Mouse (Mus musculus) heart, embryonic 11.5 days (tissue): ENCODE results near the gene Edn2. TPM values are rescaled to one million over a fixed set of nuclear protein-coding genes. Genes with fewer than 3 reads are reported as not detected.

Experiments
- ATAC-seq: fragments of 200-750 bp; cut with Nextera tagmentation; replicated peaks from 2 replicates; pipeline ENCODE4 v1.8.0; 2017; ENCODE audit warnings: moderate library complexity; ENCODE audit not compliant: insufficient number of reproducible peaks, low FRiP score, low TSS enrichment
- H3K27ac ChIP-seq: fragments of 300-500 bp; sonication (generic); 2 replicates; pipeline ENCODE4 v1.5.1; 2014; ENCODE audit warnings: mild to moderate bottlenecking, low read depth, low read length
- H3K27me3 ChIP-seq: fragments of 300-500 bp; sonication (generic); 2 replicates; pipeline ENCODE4 v1.6.1; 2014; ENCODE audit warnings: mild to moderate bottlenecking, low read length, mixed read lengths; ENCODE audit not compliant: control insufficient read depth, insufficient read depth
- H3K36me3 ChIP-seq: fragments of 300-500 bp; sonication (generic); 2 replicates; pipeline ENCODE4 v1.6.1; 2014; ENCODE audit warnings: mild to moderate bottlenecking, low read length, moderate library complexity, mixed read lengths; ENCODE audit not compliant: control insufficient read depth, insufficient read depth
- H3K4me1 ChIP-seq: fragments of 300-500 bp; sonication (generic); 2 replicates; pipeline ENCODE4 v1.6.1; 2014; ENCODE audit warnings: low read length; ENCODE audit not compliant: control insufficient read depth, insufficient read depth
- H3K4me2 ChIP-seq: fragments of 300-500 bp; sonication (generic); 2 replicates; pipeline ENCODE4 v1.6.1; 2014; ENCODE audit warnings: mild to moderate bottlenecking, moderate library complexity
- H3K4me3 ChIP-seq: fragments of 300-500 bp; sonication (generic); 2 replicates; pipeline ENCODE4 v1.5.1; 2014; ENCODE audit warnings: low read depth, low read length
- H3K9ac ChIP-seq: fragments of 300-500 bp; sonication (generic); 2 replicates; pipeline ENCODE4 v1.6.1; 2014; ENCODE audit warnings: mild to moderate bottlenecking, low read depth, low read length, moderate library complexity
- H3K9me3 ChIP-seq: fragments of 300-500 bp; sonication (generic); replicated peaks from 2 replicates; pipeline ENCODE4 v1.6.1; 2016; ENCODE audit warnings: low read length; ENCODE audit not compliant: control insufficient read depth
- WGBS: fragments of 180-500 bp; shearing (Covaris S2); extraction: QIAGEN DNeasy Blood & Tissue Kit; methylation state at CpG from one replicate; pipeline ENCODE4 v1.1.7; 2014; ENCODE audit not compliant: insufficient replicate concordance; 5-methylcytosine and 5-hydroxymethylcytosine counted together
- polyA plus RNA-seq: library from polyadenylated mRNA; unstranded; fragments of >200 nt; fragmentation: Nextera tagmentation; extraction: Ambion mirVana; gene quantifications from 2 replicates; pipeline ENCODE4 v1.2.1, GENCODE M21; 2014

The Edn2 gene
- polyA plus RNA-seq, 1 experiment from 2014 or later: 0.87 TPM

GRCm38 (mm10) chr4:120163242-120163641 lies 2.2 kb downstream of the Edn2 start:
- 50% methylated on average over 11 of the region's 11 CpGs for WGBS

GRCm38 (mm10) chr4:120164316-120164715 lies 3.3 kb downstream of the Edn2 start:
- Histone ChIP-seq H3K9me3 (no peaks in the 10 kb centered on the region), H3K9ac (no peak overlapping the region), H3K4me2 (no peak overlapping the region), H3K4me1 (peaks cover 12% of the 10 kb centered on the region), H3K36me3 (no peaks in the 10 kb centered on the region), H3K4me3 (no peak overlapping the region), H3K27ac (no peak overlapping the region), H3K27me3 (peaks cover 16% of the 10 kb centered on the region; the same call in 1 of the 2 replicates)
- ATAC-seq: no peak
- 86% methylated on average over 5 of the region's 5 CpGs for WGBS

More at GRCm38 (mm10) chr4:120163242-120163641, 2.2 kb downstream of the Edn2 start:
- H3K9me3 ChIP-seq: no peaks in the 10 kb centered on the region
- ATAC-seq: no peak
- no peak overlapping the region for H3K4me3 ChIP-seq
- no peak overlapping the region for H3K9ac ChIP-seq
- no peak overlapping the region for H3K4me2 ChIP-seq
- H3K27ac ChIP-seq: no peak overlapping the region
- peaks cover 16% of the 10 kb centered on the region for H3K4me1 ChIP-seq
- H3K27me3 ChIP-seq: peaks cover 16% of the 10 kb centered on the region; the same call in 1 of the 2 replicates
- H3K36me3 ChIP-seq: no peaks in the 10 kb centered on the region

GRCm38 (mm10) chr4:120167778-120168177 lies 6.8 kb downstream of the Edn2 start:
- H3K4me1 ChIP-seq: peaks cover 13% of the 10 kb centered on the region
- H3K27me3 ChIP-seq: peaks cover 6% of the 10 kb centered on the region; the same call in 1 of the 2 replicates
- H3K4me3 ChIP-seq: no peak overlapping the region
- no peaks in the 10 kb centered on the region for H3K9me3 ChIP-seq
- H3K36me3 ChIP-seq: no peaks in the 10 kb centered on the region
- 91% methylated on average over 6 of the region's 6 CpGs for WGBS
- ATAC-seq: no peak
- H3K4me2 ChIP-seq: no peak overlapping the region
- no peak overlapping the region for H3K27ac ChIP-seq
- no peak overlapping the region for H3K9ac ChIP-seq

DNA sequence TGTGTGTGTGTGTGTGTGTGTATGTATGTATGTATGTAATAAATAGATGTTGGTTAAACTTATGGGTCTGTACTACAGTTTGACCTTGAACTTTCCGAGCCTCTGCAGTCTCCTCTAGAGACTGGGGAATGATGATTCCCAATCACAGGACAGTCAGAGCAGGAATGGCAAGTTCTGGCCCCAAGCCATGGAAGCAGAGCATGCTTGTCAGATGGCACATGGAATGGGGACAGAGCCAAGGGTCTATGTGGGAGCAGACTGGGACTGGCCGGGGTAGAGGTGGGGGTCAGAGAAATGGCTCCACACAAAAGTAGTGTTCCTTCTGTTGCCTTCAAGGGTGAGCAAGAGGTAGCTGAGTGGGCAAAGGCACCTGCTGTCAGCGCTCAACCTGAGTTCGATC lies 7.3 kb downstream of the Edn2 start:
- Histone ChIP-seq H3K4me2 (no peak overlapping the region), H3K36me3 (no peaks in the 10 kb centered on the region), H3K4me3 (no peak overlapping the region), H3K27ac (no peak overlapping the region), H3K4me1 (peaks cover 13% of the 10 kb centered on the region), H3K9ac (no peak overlapping the region), H3K27me3 (peaks cover 6% of the 10 kb centered on the region; the same call in 1 of the 2 replicates), H3K9me3 (no peaks in the 10 kb centered on the region)
- no peak for ATAC-seq
- WGBS: 80% methylated on average over 4 of the region's 4 CpGs

DNA sequence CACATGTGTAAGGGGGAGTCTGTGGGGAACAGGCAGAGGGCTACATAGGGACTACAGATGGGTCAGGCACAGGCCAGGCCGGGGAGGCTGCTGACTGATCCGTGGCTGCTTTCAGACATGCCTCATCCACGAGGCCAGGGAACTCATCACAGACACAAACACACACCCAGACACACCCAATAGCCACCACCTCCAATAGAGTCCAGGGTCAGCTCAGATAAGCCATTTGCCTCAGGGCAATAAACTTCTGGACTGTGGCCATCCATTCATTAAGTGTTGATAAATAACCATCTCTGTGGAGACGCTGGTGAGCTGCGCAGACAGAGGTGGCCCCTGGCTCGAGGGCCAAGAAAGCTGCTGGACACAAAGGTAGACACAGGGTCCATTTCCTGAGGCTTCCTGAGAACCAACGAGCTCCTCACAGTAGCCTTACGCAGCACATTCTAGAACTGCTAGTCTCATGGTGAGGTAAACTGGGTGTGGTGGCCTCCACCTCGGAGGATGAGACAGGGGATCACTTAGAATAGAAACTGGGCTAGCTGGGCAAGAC lies 9.5 kb downstream of the Edn2 start:
- Histone ChIP-seq H3K36me3 (no peaks in the 10 kb centered on the region), H3K9me3 (no peaks in the 10 kb centered on the region), H3K4me3 (no peak overlapping the region), H3K4me1 (peaks cover 13% of the 10 kb centered on the region), H3K27me3 (no peaks in the 10 kb centered on the region), H3K9ac (no peak overlapping the region), H3K27ac (no peak overlapping the region), H3K4me2 (no peak overlapping the region)
- WGBS: 65% methylated on average over 9 of the region's 9 CpGs
- ATAC-seq: no peak

GRCm38 (mm10) chr4:120172050-120172684 lies 11.2 kb downstream of the Edn2 start:
- Histone ChIP-seq H3K4me2 (no peak overlapping the region), H3K4me1 (peaks cover 13% of the 10 kb centered on the region), H3K9me3 (no peaks in the 10 kb centered on the region), H3K27ac (no peak overlapping the region), H3K4me3 (no peak overlapping the region), H3K9ac (no peak overlapping the region), H3K36me3 (no peaks in the 10 kb centered on the region), H3K27me3 (no peaks in the 10 kb centered on the region)
- 17% methylated on average over 7 of the region's 7 CpGs for WGBS
- peak; percentile 49; the same call in 1 of the 2 replicates for ATAC-seq

- Histone ChIP-seq H3K9ac (no peak overlapping the region), H3K4me3 (no peak overlapping the region), H3K27ac (no peak overlapping the region), H3K36me3 (no peaks in the 10 kb centered on the region), H3K27me3 (no peaks in the 10 kb centered on the region), H3K4me2 (no peak overlapping the region), H3K4me1 (no peaks in the 10 kb centered on the region), H3K9me3 (no peaks in the 10 kb centered on the region)
- no peak for ATAC-seq
- WGBS: 78% methylated on average over 4 of the region's 4 CpGs
Measured at GRCm38 (mm10) chr4:120179123-120179522, 18.1 kb downstream of the Edn2 start.

DNA sequence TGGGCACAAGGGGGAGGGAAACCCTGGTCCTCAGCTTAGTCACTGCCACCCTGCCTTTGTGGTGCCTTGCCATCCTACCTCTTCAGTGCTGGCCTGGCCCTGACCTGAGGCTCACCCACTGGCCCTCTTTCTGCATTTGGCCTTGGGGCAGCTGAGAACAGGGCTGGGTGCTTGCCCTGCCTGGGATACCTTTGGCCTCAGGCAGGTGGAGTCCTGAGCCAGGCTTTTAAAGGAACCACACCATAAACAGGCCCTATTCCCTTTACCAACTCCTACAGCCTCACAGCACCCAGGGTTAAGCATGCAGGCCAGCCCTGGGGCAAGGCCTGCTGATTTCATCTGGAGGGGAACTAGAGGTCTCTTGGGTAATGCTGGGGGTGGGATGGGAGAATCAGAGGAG lies 19.5 kb downstream of the Edn2 start:
- H3K4me2 ChIP-seq: no peak overlapping the region
- no peak overlapping the region for H3K27ac ChIP-seq
- no peak overlapping the region for H3K9ac ChIP-seq
- no peak overlapping the region for H3K4me3 ChIP-seq
- no peaks in the 10 kb centered on the region for H3K9me3 ChIP-seq
- no peak for ATAC-seq
- no peaks in the 10 kb centered on the region for H3K4me1 ChIP-seq
- H3K36me3 ChIP-seq: no peaks in the 10 kb centered on the region
- no peaks in the 10 kb centered on the region for H3K27me3 ChIP-seq
